ENCODE assay signal across 29 mouse cellular contexts in genomic region chr17:64804375-64805124, GRCm38 (mm10). TPM values are rescaled to one million over a fixed set of nuclear protein-coding genes. Genes with fewer than 3 reads are reported as not detected.
DNase-seq lines count a peak whose midpoint lies in the region; ATAC-seq and TF ChIP-seq lines count a peak whose summit lies in the region.
"Had no signal": no experiment of that assay in that cellular context is flagged by ENCODE, and none has a peak within 500 bp of the region (broad histone marks: within the 10 kb centered on the region; RNA-seq: fewer than 3 reads in every experiment).

No protein-coding gene starts in this region.

- H3K4me3 ChIP-seq in heart, embryonic 10.5 days = no peak overlapping the region
- H3K4me3 ChIP-seq in embryonic facial prominence, embryonic 13.5 days = no peak overlapping the region
- H3K4me3 ChIP-seq in hindbrain, embryonic 11.5 days (ENCODE audit: low read depth, low read length) = no peak overlapping the region
- H3K4me3 ChIP-seq in midbrain, embryonic 14.5 days (replicated peaks; ENCODE audit: low read depth, low read length) = no peak overlapping the region
- H3K4me3 ChIP-seq in left cerebral cortex, adult 2 months = no peak overlapping the region
- H3K4me3 ChIP-seq in liver, embryonic 12.5 days = no peak overlapping the region
- H3K4me3 ChIP-seq: erythroblast, embryonic 14.5 days; heart, embryonic 13.5 days; layer of hippocampus, adult 2 months; limb, embryonic 10.5 days had no signal

- 76% methylated on average over 13 of the region's 13 CpGs for WGBS in heart, embryonic 10.5 days
- 49% methylated on average over 13 of the region's 13 CpGs for WGBS in embryonic facial prominence, embryonic 13.5 days
- WGBS in hindbrain, embryonic 11.5 days = 66% methylated on average over 13 of the region's 13 CpGs
- 26% methylated on average over 13 of the region's 13 CpGs for WGBS in midbrain, embryonic 14.5 days
- WGBS in liver, embryonic 12.5 days (ENCODE audit: insufficient replicate concordance) = 65% methylated on average over 13 of the region's 13 CpGs

- intact Hi-C loops in left cerebral cortex, adult 2 months (cut with DNase I) = no loop called here

- no peak overlapping the region for H3K9ac ChIP-seq in embryonic facial prominence, embryonic 13.5 days
- no peak overlapping the region for H3K9ac ChIP-seq in hindbrain, embryonic 11.5 days (ENCODE audit: low read depth, low read length)
- H3K9ac ChIP-seq in midbrain, embryonic 14.5 days (replicated peaks; ENCODE audit: low read length) = no peak overlapping the region
- no peak overlapping the region for H3K9ac ChIP-seq in liver, embryonic 12.5 days
- H3K9ac ChIP-seq: heart, embryonic 13.5 days had no signal

- H3K4me1 ChIP-seq in heart, embryonic 10.5 days = peaks cover 11% of the 10 kb centered on the region; the same call in 1 of the 2 replicates
- peaks cover 16% of the 10 kb centered on the region for H3K4me1 ChIP-seq in embryonic facial prominence, embryonic 13.5 days
- H3K4me1 ChIP-seq in hindbrain, embryonic 11.5 days (replicated peaks; ENCODE audit: control insufficient read depth, insufficient read depth, low read length) = no peaks in the 10 kb centered on the region
- peaks cover 11% of the 10 kb centered on the region for H3K4me1 ChIP-seq in midbrain, embryonic 14.5 days (ENCODE audit: control insufficient read depth, insufficient read depth, low read length)
- no peaks in the 10 kb centered on the region for H3K4me1 ChIP-seq in liver, embryonic 12.5 days

- H3K27me3 ChIP-seq in heart, embryonic 10.5 days (ENCODE audit: insufficient read depth, poor library complexity, severe bottlenecking) = peaks cover 22% of the 10 kb centered on the region
- H3K27me3 ChIP-seq in embryonic facial prominence, embryonic 13.5 days = no peaks in the 10 kb centered on the region
- no peaks in the 10 kb centered on the region for H3K27me3 ChIP-seq in hindbrain, embryonic 11.5 days (ENCODE audit: control insufficient read depth, insufficient read depth, low read length)
- no peaks in the 10 kb centered on the region for H3K27me3 ChIP-seq in midbrain, embryonic 14.5 days (ENCODE audit: control insufficient read depth, insufficient read depth, low read length)
- no peaks in the 10 kb centered on the region for H3K27me3 ChIP-seq in liver, embryonic 12.5 days (replicated peaks)

- no peak for TF ChIP-seq CTCF in left cerebral cortex, adult 2 months (IDR thresholded peaks at IDR 0.05)

- no peaks in the 10 kb centered on the region for H3K36me3 ChIP-seq in heart, embryonic 10.5 days
- no peaks in the 10 kb centered on the region for H3K36me3 ChIP-seq in embryonic facial prominence, embryonic 13.5 days
- H3K36me3 ChIP-seq in hindbrain, embryonic 11.5 days (ENCODE audit: control insufficient read depth, insufficient read depth, low read length) = no peaks in the 10 kb centered on the region
- no peaks in the 10 kb centered on the region for H3K36me3 ChIP-seq in midbrain, embryonic 14.5 days (ENCODE audit: control insufficient read depth, insufficient read depth, low read length)
- no peaks in the 10 kb centered on the region for H3K36me3 ChIP-seq in liver, embryonic 12.5 days
- H3K36me3 ChIP-seq: heart, embryonic 13.5 days; limb, embryonic 10.5 days had no signal

- no peaks in the 10 kb centered on the region for H3K9me3 ChIP-seq in heart, embryonic 10.5 days
- H3K9me3 ChIP-seq in embryonic facial prominence, embryonic 13.5 days = no peaks in the 10 kb centered on the region
- H3K9me3 ChIP-seq in hindbrain, embryonic 11.5 days (ENCODE audit: control insufficient read depth, low read length) = no peaks in the 10 kb centered on the region
- no peaks in the 10 kb centered on the region for H3K9me3 ChIP-seq in midbrain, embryonic 14.5 days (ENCODE audit: control insufficient read depth, low read length)
- no peaks in the 10 kb centered on the region for H3K9me3 ChIP-seq in liver, embryonic 12.5 days (replicated peaks)
- H3K9me3 ChIP-seq: heart, embryonic 13.5 days; limb, embryonic 10.5 days had no signal

- no peak overlapping the region for H3K4me2 ChIP-seq in embryonic facial prominence, embryonic 13.5 days
- no peak overlapping the region for H3K4me2 ChIP-seq in hindbrain, embryonic 11.5 days (replicated peaks; ENCODE audit: low read depth, low read length)
- 0 out of 2 replicates have a peak overlapping the region, but pooled peaks have one; percentile 1 for H3K4me2 ChIP-seq in midbrain, embryonic 14.5 days (ENCODE audit: low read length)
- no peak overlapping the region for H3K4me2 ChIP-seq in liver, embryonic 12.5 days
- H3K4me2 ChIP-seq: heart, embryonic 13.5 days had no signal

- H3K27ac ChIP-seq in heart, embryonic 10.5 days = no peak overlapping the region
- 0 out of 2 replicates have a peak overlapping the region, but pooled peaks have one; percentile 11 for H3K27ac ChIP-seq in embryonic facial prominence, embryonic 13.5 days
- H3K27ac ChIP-seq in hindbrain, embryonic 11.5 days (ENCODE audit: low read depth, low read length) = no peak overlapping the region; the same call in 1 of the 2 replicates
- H3K27ac ChIP-seq in midbrain, embryonic 14.5 days (replicated peaks; ENCODE audit: low read depth, low read length) = peak overlapping the region; percentile 55
- H3K27ac ChIP-seq in left cerebral cortex, adult 2 months = no peak overlapping the region
- no peak overlapping the region for H3K27ac ChIP-seq in liver, embryonic 12.5 days
- H3K27ac ChIP-seq: heart, embryonic 13.5 days; layer of hippocampus, adult 2 months; limb, embryonic 10.5 days had no signal

- ATAC-seq in embryonic facial prominence, embryonic 13.5 days (ENCODE audit: insufficient number of reproducible peaks, insufficient read depth, low FRiP score, low TSS enrichment, low read depth) = no peak
- peak; percentile 51; the same call in 1 of the 2 replicates for ATAC-seq in hindbrain, embryonic 11.5 days (ENCODE audit: low FRiP score)
- ATAC-seq in midbrain, embryonic 14.5 days (ENCODE audit: low FRiP score, low TSS enrichment) = peak; percentile 76; the same call in 1 of the 2 replicates
- no peak for ATAC-seq in liver, embryonic 12.5 days
- ATAC-seq: activated CD4-positive, CD25-positive, alpha-beta regulatory T cell, adult 4 months; inflammation-experienced regulatory T-cells, adult 6 months had no signal

- peak; percentile 47 for DNase-seq in heart, embryonic 10.5 days (ENCODE audit: low spot score)
- no peak for DNase-seq in heart, adult 18-20 months
- DNase-seq in hindbrain, embryonic 11.5 days (ENCODE audit: low spot score) = peak; percentile 12
- peak; percentile 77 for DNase-seq in midbrain, embryonic 14.5 days
- no peak for DNase-seq in layer of hippocampus, postnatal 14 days (ENCODE audit: low spot score in 2 of 2)
- no peak for DNase-seq in left cerebral cortex, adult 2 months (ENCODE audit: extremely low spot score in 1 of 2, low spot score in 2 of 2)
- DNase-seq: adrenal gland, postnatal 14 days; cerebellum, adult 11-12 months; cerebellum, postnatal 25 days; kidney, adult 2 months; kidney, postnatal 14 days; lung, adult 18-20 months; lung, postnatal 14 days; retina, postnatal 1 day; right cerebral cortex, postnatal 4 days; thymus, adult 2 months had no signal

RNA-seq across cellular contexts. Expression of gene 4930583I09Rik, which starts 31.3 kb away (rescaled TPM):
- polyA plus RNA-seq in heart, embryonic 10.5 days (2016; fragmentation: Nextera tagmentation; extraction: Ambion mirVana) = not detected in 2 replicates
- total RNA-seq in heart, adult 18-20 months (2021) = not detected
- polyA plus RNA-seq in embryonic facial prominence, embryonic 13.5 days (2015; fragmentation: Nextera tagmentation; extraction: Ambion mirVana) = not detected in 2 replicates
- not detected in 2 replicates for polyA plus RNA-seq in hindbrain, embryonic 11.5 days (2014; fragmentation: Nextera tagmentation; extraction: Ambion mirVana)
- polyA plus RNA-seq in midbrain, embryonic 14.5 days (2014; fragmentation: Nextera tagmentation; extraction: Ambion mirVana) = not detected in 2 replicates
- not detected for total RNA-seq in layer of hippocampus, postnatal 14 days (2021)
- not detected for total RNA-seq in left cerebral cortex, adult 2 months (2021)
- polyA plus RNA-seq in liver, embryonic 12.5 days (2016; fragmentation: Nextera tagmentation; extraction: Ambion mirVana) = not detected in 2 replicates
- total RNA-seq: adrenal gland, postnatal 14 days; gastrocnemius, postnatal 4 days; heart, postnatal 25 days; layer of hippocampus, adult 2 months; liver, adult 2 months; megakaryocyte, adult 5-6 weeks had no signal
- polyA plus RNA-seq: activated CD4-positive, CD25-positive, alpha-beta regulatory T cell, adult 4 months; erythroblast, embryonic 14.5 days; heart, embryonic 13.5 days; kidney, adult 2 months; limb, embryonic 10.5 days; liver, adult 2 months; stomach, embryonic 16.5 days; thymus, adult 2 months had no signal

Comparison
In these comparisons a context has a peak if more than half of its experiments do, and no peak if none do; other contexts are left out.
1. DNase-seq: peak in heart, embryonic 10.5 days (single experiment), hindbrain, embryonic 11.5 days (single experiment) and midbrain, embryonic 14.5 days (single experiment); none in heart, adult 18-20 months (0 of 2), layer of hippocampus, postnatal 14 days (0 of 2) and left cerebral cortex, adult 2 months (0 of 2).
2. H3K27ac ChIP-seq: peak in embryonic facial prominence, embryonic 13.5 days (single experiment) and midbrain, embryonic 14.5 days (single experiment); none in heart, embryonic 10.5 days (single experiment), hindbrain, embryonic 11.5 days (single experiment), left cerebral cortex, adult 2 months (single experiment) and liver, embryonic 12.5 days (single experiment).
3. ATAC-seq: peak in hindbrain, embryonic 11.5 days (single experiment) and midbrain, embryonic 14.5 days (single experiment); none in embryonic facial prominence, embryonic 13.5 days (single experiment) and liver, embryonic 12.5 days (single experiment).